Mouse (Mus musculus) liver, embryonic 16.5 days (tissue): ENCODE measurements at regions not wholly inside any gene's neighbourhood (a gene's known extent, or its start where the extent isn't known, plus 50 kb on each side); places are given as distances from the start of the nearest gene placed in this dataset.

ENCODE experiments used
- ATAC-seq: fragments of 200-750 bp; cut with Nextera tagmentation; 2 replicates; pipeline ENCODE4 v1.8.0; 2017; ENCODE audit warnings: low read depth, mild to moderate bottlenecking, moderate number of reproducible peaks, moderate library complexity
- H3K27ac ChIP-seq: fragments of 300-500 bp; sonication (generic); 2 replicates; pipeline ENCODE4 v1.5.1; 2014; ENCODE audit warnings: mild to moderate bottlenecking, low read length
- H3K27me3 ChIP-seq: fragments of 300-500 bp; sonication (generic); 2 replicates; pipeline ENCODE4 v1.6.1; 2014; ENCODE audit warnings: low read depth, low read length, mixed read lengths; ENCODE audit not compliant: control insufficient read depth, insufficient read depth
- H3K36me3 ChIP-seq: fragments of 300-500 bp; sonication (generic); 2 replicates; pipeline ENCODE4 v1.6.1; 2014; ENCODE audit warnings: mild to moderate bottlenecking; ENCODE audit not compliant: control insufficient read depth, insufficient read depth
- H3K4me1 ChIP-seq: fragments of 300-500 bp; sonication (generic); 2 replicates; pipeline ENCODE4 v1.6.1; 2014; ENCODE audit warnings: low read depth, low read length, mixed read lengths; ENCODE audit not compliant: control insufficient read depth
- H3K4me2 ChIP-seq: fragments of 300-500 bp; sonication (generic); 2 replicates; pipeline ENCODE4 v1.6.1; 2014; ENCODE audit warnings: low read depth, low read length, mixed read lengths
- H3K4me3 ChIP-seq: fragments of 300-500 bp; sonication (generic); 2 replicates; pipeline ENCODE4 v1.5.1; 2014; ENCODE audit warnings: low read depth, mild to moderate bottlenecking, low read length
- H3K9ac ChIP-seq: fragments of 300-500 bp; sonication (generic); 2 replicates; pipeline ENCODE4 v1.6.1; 2014; ENCODE audit warnings: low read depth, low read length
- H3K9me3 ChIP-seq: fragments of 300-500 bp; sonication (generic); replicated peaks from 2 replicates; pipeline ENCODE4 v1.6.1; 2016; ENCODE audit warnings: low read length; ENCODE audit not compliant: control insufficient read depth
- WGBS: fragments of 180-500 bp; shearing (Covaris S2); extraction: QIAGEN DNeasy Blood & Tissue Kit; methylation state at CpG from one replicate; pipeline ENCODE4 v1.1.7; 2014; ENCODE audit not compliant: insufficient replicate concordance; 5-methylcytosine and 5-hydroxymethylcytosine counted together

DNA sequence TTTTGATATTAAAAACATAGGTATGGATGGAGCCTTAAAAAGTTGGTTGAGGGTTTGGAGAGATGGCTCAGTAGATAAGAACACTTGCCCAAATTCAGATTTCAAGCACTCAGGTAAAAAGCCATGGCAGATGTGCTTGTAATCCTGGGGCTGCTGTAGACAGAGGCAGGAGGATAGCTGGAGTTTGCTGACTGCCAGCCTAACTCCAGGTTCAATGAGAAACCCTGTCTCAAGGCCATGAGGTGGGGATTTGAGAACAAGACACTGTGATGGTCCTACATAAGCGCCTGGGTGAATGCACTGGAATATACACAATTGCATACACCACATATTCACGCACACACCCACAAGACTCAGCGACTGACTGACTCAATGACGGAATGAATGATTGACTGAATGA is 71.3 kb upstream of the Foxn3 start:
- no peaks in the 10 kb centered on the region for H3K9me3 ChIP-seq
- 71% methylated on average over 4 of the region's 4 CpGs for WGBS
- no peak for ATAC-seq
- no peaks in the 10 kb centered on the region for H3K4me1 ChIP-seq
- H3K36me3 ChIP-seq: no peaks in the 10 kb centered on the region
- no peaks in the 10 kb centered on the region for H3K27me3 ChIP-seq
- H3K4me2 ChIP-seq: no peak overlapping the region
- no peak overlapping the region for H3K27ac ChIP-seq
- H3K4me3 ChIP-seq: no peak overlapping the region
- no peak overlapping the region for H3K9ac ChIP-seq

DNA sequence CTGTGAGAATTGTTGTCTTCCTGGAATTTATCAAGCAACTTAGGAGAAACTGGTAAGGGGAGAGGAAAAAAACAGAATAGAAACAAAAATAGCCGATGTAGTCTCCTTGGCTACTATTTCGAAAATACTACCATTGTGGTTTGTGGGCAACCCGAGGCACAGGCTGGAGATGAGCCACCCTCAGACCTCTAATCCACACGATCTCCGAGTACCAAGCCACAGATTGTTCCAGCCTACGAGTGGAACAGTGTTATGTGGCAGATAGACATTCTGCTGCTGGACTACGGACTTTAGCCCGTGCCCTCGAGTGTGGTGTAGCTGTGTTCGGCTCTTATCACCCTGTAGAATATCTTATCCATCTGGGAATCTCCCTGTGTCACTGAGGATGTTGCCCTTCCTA is 70.3 kb upstream of the Foxn3 start:
- Histone ChIP-seq H3K4me2 (no peak overlapping the region), H3K9ac (no peak overlapping the region), H3K4me3 (no peak overlapping the region), H3K27me3 (peaks cover under 1% of the 10 kb centered on the region; the same call in 1 of the 2 replicates), H3K36me3 (no peaks in the 10 kb centered on the region), H3K9me3 (no peaks in the 10 kb centered on the region), H3K4me1 (no peaks in the 10 kb centered on the region), H3K27ac (no peak overlapping the region)
- no peak for ATAC-seq
- 21% methylated on average over 10 of the region's 10 CpGs for WGBS

DNA sequence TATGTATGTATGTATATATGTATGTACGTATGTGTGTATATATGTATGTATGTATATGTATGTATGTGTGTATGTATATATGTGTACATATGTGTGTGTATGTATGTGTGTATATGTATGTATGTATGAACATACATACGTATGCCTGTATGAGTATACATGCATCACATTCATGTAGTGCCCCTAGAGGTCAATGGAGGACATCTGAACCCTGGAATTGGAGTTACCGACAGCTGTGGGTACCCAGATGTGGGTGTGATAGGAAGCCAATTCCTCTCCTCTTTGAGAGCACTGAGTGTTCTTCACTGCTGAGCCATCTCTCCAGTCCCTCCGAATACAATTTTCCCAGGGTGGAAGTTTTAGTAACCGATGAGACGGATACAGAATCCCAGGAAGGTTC is 69.6 kb upstream of the Foxn3 start:
- H3K27me3 ChIP-seq: peaks cover 6% of the 10 kb centered on the region

DNA sequence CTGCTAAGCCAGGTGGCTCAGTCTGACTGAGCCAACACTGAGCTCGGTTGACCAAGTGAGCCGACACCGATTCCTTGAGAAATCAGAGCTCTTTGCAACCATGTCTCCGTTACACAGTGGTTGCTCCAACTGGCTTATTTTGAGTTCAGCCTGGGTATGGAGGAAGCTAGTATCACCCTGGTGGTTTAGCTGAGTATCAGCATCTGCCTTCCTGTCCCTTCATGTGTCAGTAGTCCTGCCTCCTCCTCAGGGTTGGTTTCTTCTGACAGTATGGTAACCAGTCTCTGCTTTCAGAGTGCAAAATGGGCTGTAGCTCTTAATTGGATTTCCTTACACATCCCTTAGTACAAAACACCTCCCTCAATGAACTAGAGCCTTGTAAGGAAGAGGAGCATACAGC is 66.2 kb upstream of the Foxn3 start:
- ATAC-seq: no peak
- Histone ChIP-seq H3K27ac (no peak overlapping the region), H3K36me3 (no peaks in the 10 kb centered on the region), H3K4me1 (no peaks in the 10 kb centered on the region; the same call in 1 of the 2 replicates), H3K27me3 (peaks cover 18% of the 10 kb centered on the region), H3K9ac (no peak overlapping the region), H3K4me2 (no peak overlapping the region), H3K4me3 (no peak overlapping the region), H3K9me3 (no peaks in the 10 kb centered on the region)
- 71% methylated on average over 4 of the region's 4 CpGs for WGBS

More for the DNA sequence above, 69.6 kb upstream of the Foxn3 start:
- no peak for ATAC-seq
- H3K4me2 ChIP-seq: no peak overlapping the region
- H3K9me3 ChIP-seq: no peaks in the 10 kb centered on the region
- no peak overlapping the region for H3K4me3 ChIP-seq
- no peaks in the 10 kb centered on the region; the same call in 1 of the 2 replicates for H3K4me1 ChIP-seq
- no peaks in the 10 kb centered on the region for H3K36me3 ChIP-seq
- WGBS: 70% methylated on average over 6 of the region's 6 CpGs
- no peak overlapping the region for H3K9ac ChIP-seq
- no peak overlapping the region for H3K27ac ChIP-seq

DNA sequence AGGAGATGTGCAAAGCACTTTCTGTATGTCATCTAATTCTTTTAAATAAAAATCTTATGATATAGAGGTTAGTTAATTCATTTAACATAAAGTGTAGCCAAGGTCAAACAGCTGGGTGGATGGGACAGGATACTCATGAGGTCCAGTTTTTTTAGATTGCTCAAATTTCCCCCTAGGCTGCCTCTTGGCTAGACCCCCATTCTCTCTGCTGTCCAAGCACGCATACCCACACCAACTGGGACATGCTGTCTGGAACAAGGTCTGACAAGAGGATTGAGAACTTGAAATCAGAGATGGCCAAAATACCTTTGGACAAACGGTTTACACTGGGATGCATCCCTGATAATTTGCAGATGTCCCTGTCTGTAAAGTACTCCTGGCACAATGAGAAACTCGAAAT is 65.0 kb upstream of the Foxn3 start:
- no peak overlapping the region for H3K4me3 ChIP-seq
- H3K4me2 ChIP-seq: no peak overlapping the region
- no peak for ATAC-seq
- H3K36me3 ChIP-seq: no peaks in the 10 kb centered on the region
- no peak overlapping the region for H3K27ac ChIP-seq
- no peak overlapping the region for H3K9ac ChIP-seq
- 46% methylated on average over 3 of the region's 3 CpGs for WGBS
- H3K4me1 ChIP-seq: no peaks in the 10 kb centered on the region; the same call in 1 of the 2 replicates
- no peaks in the 10 kb centered on the region for H3K9me3 ChIP-seq
- peaks cover 18% of the 10 kb centered on the region for H3K27me3 ChIP-seq

DNA sequence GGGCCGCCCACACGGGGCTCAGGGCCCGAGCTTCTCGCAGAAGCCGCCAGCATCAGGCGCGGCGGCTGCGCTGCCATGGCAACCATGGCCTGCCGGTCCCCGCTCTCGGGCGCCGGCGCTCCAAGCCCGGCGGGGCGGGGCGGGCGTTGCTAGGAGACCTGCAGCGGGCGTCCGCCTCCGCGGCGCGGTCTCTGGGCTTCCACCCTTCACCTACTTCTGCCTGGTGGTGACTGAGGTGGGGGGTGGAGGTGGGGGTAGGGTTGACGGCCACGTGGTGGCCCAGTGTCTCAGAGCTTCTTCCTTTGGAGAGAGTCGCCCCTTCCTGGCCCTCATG is 64.5 kb upstream of the Foxn3 start:
- H3K27ac ChIP-seq: no peak overlapping the region
- peak overlapping the region; percentile 64 for H3K4me3 ChIP-seq
- H3K9me3 ChIP-seq: no peaks in the 10 kb centered on the region
- peak overlapping the region; percentile 70 for H3K4me2 ChIP-seq
- H3K9ac ChIP-seq: no peak overlapping the region
- H3K36me3 ChIP-seq: no peaks in the 10 kb centered on the region
- under 1% methylated on average over 30 of the region's 30 CpGs for WGBS
- peaks cover 18% of the 10 kb centered on the region for H3K27me3 ChIP-seq
- no peaks in the 10 kb centered on the region; the same call in 1 of the 2 replicates for H3K4me1 ChIP-seq
- ATAC-seq: peak; percentile 86

DNA sequence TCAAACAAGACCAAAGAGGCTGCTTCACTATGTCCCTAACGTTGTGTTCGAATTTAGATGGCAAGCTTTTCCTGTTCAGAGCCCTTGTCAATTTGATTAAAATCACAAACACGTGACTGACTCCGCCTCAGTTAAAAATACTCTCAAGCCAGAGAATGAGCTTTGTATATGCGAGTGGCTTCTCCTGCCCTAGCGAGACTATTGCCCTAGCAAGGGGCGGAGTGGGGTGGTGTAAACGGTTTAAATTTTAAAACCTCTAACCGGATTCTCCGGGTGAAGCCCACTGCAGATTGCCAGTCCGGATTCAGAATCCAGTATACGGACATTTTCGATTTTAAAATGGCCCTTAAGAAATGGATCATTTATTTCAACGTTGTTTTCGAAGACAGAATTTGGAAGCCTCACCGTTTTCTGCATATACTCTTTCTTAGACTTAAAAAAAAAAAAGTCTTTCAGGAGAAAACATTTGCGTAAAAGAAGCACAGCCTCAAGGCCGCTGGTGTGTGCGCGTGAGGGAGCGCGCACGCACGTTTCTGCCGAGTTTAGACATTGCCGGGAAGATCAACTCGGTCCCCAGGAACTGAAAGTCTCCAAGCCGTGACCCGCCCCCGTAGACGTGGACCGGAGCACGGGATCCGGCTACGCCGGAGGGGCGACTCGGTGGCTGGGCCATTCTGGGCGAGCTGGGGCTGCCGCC is 64.0 kb upstream of the Foxn3 start:
- no peak for ATAC-seq
- Histone ChIP-seq H3K9ac (no peak overlapping the region), H3K4me3 (peak overlapping the region; percentile 64), H3K9me3 (no peaks in the 10 kb centered on the region), H3K4me1 (no peaks in the 10 kb centered on the region; the same call in 1 of the 2 replicates), H3K27ac (no peak overlapping the region), H3K36me3 (no peaks in the 10 kb centered on the region), H3K4me2 (peak overlapping the region; percentile 70), H3K27me3 (peaks cover 18% of the 10 kb centered on the region)
- WGBS: 1% methylated on average over 40 of the region's 40 CpGs

DNA sequence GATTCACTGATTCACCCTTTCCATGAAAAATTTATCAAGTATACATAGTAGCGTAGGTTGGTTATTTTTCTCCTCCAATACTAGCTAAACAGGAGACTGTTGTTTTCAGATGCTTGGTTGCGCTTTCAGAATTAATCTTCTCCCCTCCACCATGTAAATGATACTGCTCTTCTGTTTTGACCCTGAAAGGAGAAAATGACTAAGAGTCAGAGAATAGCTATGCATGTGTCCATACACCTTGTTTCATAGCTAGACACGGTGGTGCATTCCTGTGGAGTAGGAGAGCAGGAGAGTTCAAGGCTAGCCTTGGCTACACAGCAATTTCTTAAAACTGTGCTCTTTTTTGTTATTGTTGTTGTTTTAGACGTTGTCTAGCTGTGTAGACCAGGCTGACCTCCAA is 62.8 kb upstream of the Foxn3 start:
- no peaks in the 10 kb centered on the region; the same call in 1 of the 2 replicates for H3K4me1 ChIP-seq
- H3K9me3 ChIP-seq: no peaks in the 10 kb centered on the region
- H3K4me2 ChIP-seq: no peak overlapping the region
- WGBS: 64% methylated on average over 4 of the region's 4 CpGs
- no peak overlapping the region for H3K27ac ChIP-seq
- H3K9ac ChIP-seq: no peak overlapping the region
- no peak overlapping the region for H3K4me3 ChIP-seq
- no peaks in the 10 kb centered on the region for H3K36me3 ChIP-seq
- peaks cover 18% of the 10 kb centered on the region for H3K27me3 ChIP-seq
- ATAC-seq: no peak

DNA sequence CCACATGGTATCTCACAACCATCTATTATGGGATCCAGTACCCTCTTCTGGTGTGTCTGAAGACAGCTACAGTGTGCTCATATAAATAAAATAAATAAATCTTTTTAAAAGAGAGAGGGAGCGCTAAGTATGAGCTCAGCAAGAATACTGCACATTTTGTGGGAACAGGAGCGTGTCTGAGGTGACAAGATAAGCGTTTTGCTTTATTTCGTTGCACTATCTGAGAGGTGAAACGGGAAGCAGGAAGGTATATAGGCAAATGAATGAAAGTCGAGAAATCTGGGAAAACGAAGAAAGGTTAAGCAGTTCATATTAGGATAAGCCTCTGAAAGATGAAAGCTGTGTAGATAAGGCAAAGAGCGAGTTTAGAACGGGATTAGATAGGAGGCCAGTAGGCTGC is 61.7 kb upstream of the Foxn3 start:
- H3K27ac ChIP-seq: no peak overlapping the region
- H3K9ac ChIP-seq: no peak overlapping the region
- no peaks in the 10 kb centered on the region; the same call in 1 of the 2 replicates for H3K4me1 ChIP-seq
- H3K4me3 ChIP-seq: no peak overlapping the region
- H3K27me3 ChIP-seq: peaks cover 18% of the 10 kb centered on the region
- H3K36me3 ChIP-seq: no peaks in the 10 kb centered on the region
- ATAC-seq: no peak
- 34% methylated on average over 9 of the region's 9 CpGs for WGBS
- H3K4me2 ChIP-seq: no peak overlapping the region
- no peaks in the 10 kb centered on the region for H3K9me3 ChIP-seq
